In genomic region chr7:19531077-19531476, GRCm38 (mm10) we compare ENCODE assay signal across 16 mouse cellular contexts. TPM values are rescaled to one million over a fixed set of nuclear protein-coding genes. Genes with fewer than 3 reads are reported as not detected.
DNase-seq lines count a peak whose midpoint lies in the region; ATAC-seq and TF ChIP-seq lines count a peak whose summit lies in the region.
"Had no signal": no experiment of that assay in that cellular context is flagged by ENCODE, and none has a peak within 500 bp of the region (broad histone marks: within the 10 kb centered on the region; RNA-seq: fewer than 3 reads in every experiment).

No protein-coding gene starts in this region.

- H3K27ac ChIP-seq in kidney, embryonic 14.5 days (ENCODE audit: low read depth, low read length), result no peak overlapping the region
- H3K27ac ChIP-seq in intestine, embryonic 14.5 days (ENCODE audit: low read depth), result no peak overlapping the region
- no peak overlapping the region for H3K27ac ChIP-seq in stomach, postnatal 0 days (replicated peaks)
- H3K27ac ChIP-seq: left cerebral cortex, adult 2 months; limb, embryonic 12.5 days; neural tube, embryonic 13.5 days had no signal

- DNase-seq in kidney, adult 18-20 months, result no peak
- DNase-seq in lung, postnatal 10 days, result peak; percentile 45
- DNase-seq in lung, postnatal 4 days, result no peak
- DNase-seq in intestine, embryonic 14.5 days (ENCODE audit: low spot score), result no peak
- DNase-seq in stomach, postnatal 0 days (ENCODE audit: low spot score), result peak; percentile 50
- DNase-seq in cerebellum, postnatal 36 days, result no peak
- DNase-seq in cerebellum, adult 11 months, result no peak
- DNase-seq: cerebellum, adult 18-20 months; gastrocnemius, postnatal 36 days; retina, postnatal 1 day had no signal

- H3K9ac ChIP-seq in kidney, embryonic 14.5 days (ENCODE audit: low read depth, low read length), result no peak overlapping the region
- H3K9ac ChIP-seq in intestine, embryonic 14.5 days (ENCODE audit: low read length), result no peak overlapping the region
- H3K9ac ChIP-seq in stomach, postnatal 0 days (ENCODE audit: low read length), result no peak overlapping the region
- H3K9ac ChIP-seq: limb, embryonic 12.5 days; neural tube, embryonic 13.5 days had no signal

- peak; percentile 21; the same call in 1 of the 2 replicates for ATAC-seq in kidney, embryonic 14.5 days (ENCODE audit: low FRiP score, low TSS enrichment)
- ATAC-seq in intestine, embryonic 14.5 days (replicated peaks; ENCODE audit: low FRiP score, low TSS enrichment, low read depth), result peak; percentile 16; the same call in 1 of the 2 replicates
- ATAC-seq in stomach, postnatal 0 days (ENCODE audit: low FRiP score, low TSS enrichment), result peak; percentile 31; the same call in 1 of the 2 replicates
- ATAC-seq: midbrain, embryonic 16.5 days had no signal

- H3K36me3 ChIP-seq in kidney, embryonic 14.5 days (ENCODE audit: control insufficient read depth, insufficient read depth, low read length), result peaks cover 61% of the 10 kb centered on the region
- peaks cover 61% of the 10 kb centered on the region for H3K36me3 ChIP-seq in intestine, embryonic 14.5 days (ENCODE audit: control insufficient read depth, insufficient read depth, low read length)
- peaks cover 33% of the 10 kb centered on the region for H3K36me3 ChIP-seq in stomach, postnatal 0 days (ENCODE audit: control insufficient read depth, insufficient read depth, low read length)

- peak; percentile 52 for TF ChIP-seq CTCF in stomach, postnatal 0 days (IDR thresholded peaks at IDR 0.05; ENCODE audit: low read depth)

- no peaks in the 10 kb centered on the region for H3K27me3 ChIP-seq in kidney, embryonic 14.5 days (ENCODE audit: control insufficient read depth, insufficient read depth, low read length)
- no peaks in the 10 kb centered on the region for H3K27me3 ChIP-seq in intestine, embryonic 14.5 days (replicated peaks; ENCODE audit: control insufficient read depth, insufficient read depth, low read length)
- no peaks in the 10 kb centered on the region for H3K27me3 ChIP-seq in stomach, postnatal 0 days (ENCODE audit: control insufficient read depth, insufficient read depth, low read length)
- H3K27me3 ChIP-seq: neural tube, embryonic 13.5 days had no signal

- H3K9me3 ChIP-seq in kidney, embryonic 14.5 days (ENCODE audit: control insufficient read depth, low read length), result no peaks in the 10 kb centered on the region
- no peaks in the 10 kb centered on the region for H3K9me3 ChIP-seq in intestine, embryonic 14.5 days (ENCODE audit: control insufficient read depth, low read length)
- H3K9me3 ChIP-seq in stomach, postnatal 0 days (ENCODE audit: control insufficient read depth, low read length), result no peaks in the 10 kb centered on the region
- H3K9me3 ChIP-seq: limb, embryonic 12.5 days; neural tube, embryonic 13.5 days had no signal

- H3K4me2 ChIP-seq in kidney, embryonic 14.5 days (replicated peaks; ENCODE audit: low read depth, low read length), result no peak overlapping the region
- H3K4me2 ChIP-seq in intestine, embryonic 14.5 days (ENCODE audit: low read length), result no peak overlapping the region
- no peak overlapping the region for H3K4me2 ChIP-seq in stomach, postnatal 0 days (replicated peaks; ENCODE audit: low read depth)
- H3K4me2 ChIP-seq: limb, embryonic 12.5 days; neural tube, embryonic 13.5 days had no signal

- H3K4me3 ChIP-seq in kidney, embryonic 14.5 days (ENCODE audit: low read length), result no peak overlapping the region
- H3K4me3 ChIP-seq in intestine, embryonic 14.5 days (ENCODE audit: low read depth, low read length), result no peak overlapping the region
- no peak overlapping the region for H3K4me3 ChIP-seq in stomach, postnatal 0 days (ENCODE audit: low read depth, low read length)
- H3K4me3 ChIP-seq: left cerebral cortex, adult 2 months; limb, embryonic 12.5 days; neural tube, embryonic 13.5 days had no signal

- TF ChIP-seq EP300 in stomach, postnatal 0 days (optimal IDR thresholded peaks at IDR 0.05), result no peak

- H3K4me1 ChIP-seq in kidney, embryonic 14.5 days (ENCODE audit: control insufficient read depth, insufficient read depth, low read length), result no peaks in the 10 kb centered on the region
- no peaks in the 10 kb centered on the region for H3K4me1 ChIP-seq in intestine, embryonic 14.5 days (replicated peaks; ENCODE audit: control insufficient read depth, insufficient read depth, low read length)
- no peaks in the 10 kb centered on the region for H3K4me1 ChIP-seq in stomach, postnatal 0 days (replicated peaks; ENCODE audit: control insufficient read depth, insufficient read depth)
- H3K4me1 ChIP-seq: limb, embryonic 12.5 days; neural tube, embryonic 13.5 days had no signal

- 59% methylated on average over 10 of the region's 10 CpGs for WGBS in kidney, embryonic 14.5 days
- 60% methylated on average over 10 of the region's 10 CpGs for WGBS in intestine, embryonic 14.5 days
- 67% methylated on average over 10 of the region's 10 CpGs for WGBS in stomach, postnatal 0 days

RNA-seq across cellular contexts. Expression of gene Nkpd1, which starts 13.4 kb away (rescaled TPM):
- polyA plus RNA-seq in kidney, embryonic 14.5 days (2014; fragmentation: Nextera tagmentation; extraction: Ambion mirVana), result 0.13 and 0.27 TPM in 2 replicates
- 0.09 and 0.27 TPM in 2 replicates for polyA plus RNA-seq in intestine, embryonic 14.5 days (2014; fragmentation: Nextera tagmentation; extraction: Ambion mirVana)
- 30.8 and 33.0 TPM in 2 replicates for polyA plus RNA-seq in stomach, postnatal 0 days (2015; fragmentation: Nextera tagmentation; extraction: Ambion mirVana)
- polyA plus RNA-seq: heart, embryonic 14.5 days had no signal

RNA-seq across cellular contexts. Expression of gene Trappc6a, which starts 22.9 kb away (rescaled TPM):
- polyA plus RNA-seq in kidney, embryonic 14.5 days (2014; fragmentation: Nextera tagmentation; extraction: Ambion mirVana), result 63.7 and 70.2 TPM in 2 replicates
- polyA plus RNA-seq in intestine, embryonic 14.5 days (2014; fragmentation: Nextera tagmentation; extraction: Ambion mirVana), result 113 TPM in 2 replicates
- polyA plus RNA-seq in stomach, postnatal 0 days (2015; fragmentation: Nextera tagmentation; extraction: Ambion mirVana), result 113 and 123 TPM in 2 replicates

RNA-seq across cellular contexts. Expression of gene Bloc1s3, which starts 22.9 kb away (rescaled TPM):
- polyA plus RNA-seq in kidney, embryonic 14.5 days (2014; fragmentation: Nextera tagmentation; extraction: Ambion mirVana), result 1.4 and 2.4 TPM in 2 replicates
- 0.93 and 1.2 TPM in 2 replicates for polyA plus RNA-seq in intestine, embryonic 14.5 days (2014; fragmentation: Nextera tagmentation; extraction: Ambion mirVana)
- 3.2 and 3.7 TPM in 2 replicates for polyA plus RNA-seq in stomach, postnatal 0 days (2015; fragmentation: Nextera tagmentation; extraction: Ambion mirVana)

RNA-seq across cellular contexts. Expression of gene Ppp1r37, which starts 31.8 kb away (rescaled TPM):
- polyA plus RNA-seq in kidney, embryonic 14.5 days (2014; fragmentation: Nextera tagmentation; extraction: Ambion mirVana), result 6.5 and 23.0 TPM in 2 replicates
- polyA plus RNA-seq in intestine, embryonic 14.5 days (2014; fragmentation: Nextera tagmentation; extraction: Ambion mirVana), result 4.4 and 6.0 TPM in 2 replicates
- polyA plus RNA-seq in stomach, postnatal 0 days (2015; fragmentation: Nextera tagmentation; extraction: Ambion mirVana), result 16.5 and 21.2 TPM in 2 replicates

RNA-seq across cellular contexts. Expression of gene Zfp296, which starts 46.0 kb away (rescaled TPM):
- polyA plus RNA-seq in kidney, embryonic 14.5 days (2014; fragmentation: Nextera tagmentation; extraction: Ambion mirVana), result 0.33 and 0.68 TPM in 2 replicates
- polyA plus RNA-seq in intestine, embryonic 14.5 days (2014; fragmentation: Nextera tagmentation; extraction: Ambion mirVana), result 1.1 and 1.4 TPM in 2 replicates
- 3.7 and 5.0 TPM in 2 replicates for polyA plus RNA-seq in stomach, postnatal 0 days (2015; fragmentation: Nextera tagmentation; extraction: Ambion mirVana)

Comparison
In these comparisons a context has a peak if more than half of its experiments do, and no peak if none do; other contexts are left out.
1. DNase-seq: peak in lung, postnatal 10 days (single experiment) and stomach, postnatal 0 days (single experiment); none in kidney, adult 18-20 months (single experiment), lung, postnatal 4 days (0 of 2), intestine, embryonic 14.5 days (single experiment), cerebellum, postnatal 36 days (0 of 2) and cerebellum, adult 11 months (single experiment).
2. RNA of gene Nkpd1, which starts 13.4 kb away (polyA plus RNA-seq): 30.8 to 33.0 TPM in stomach, postnatal 0 days; 0.13 to 0.27 TPM in kidney, embryonic 14.5 days and 0.09 to 0.27 TPM in intestine, embryonic 14.5 days; every median in the first group is over 10 times any median in the second.
3. Peak in every context shown above with its lines, with median percentiles within 50 percentile points of each other: ATAC-seq.